Mouse (Mus musculus) gastrocnemius, postnatal 10 days (tissue): ENCODE data around the gene Zfp654. TPM values are rescaled to one million over a fixed set of nuclear protein-coding genes. Genes with fewer than 3 reads are reported as not detected.

ENCODE experiments used
- DNase-seq: peaks from one replicate; pipeline ENCODE4 v3.0.0; 2021; ENCODE audit warnings: mixed read lengths
- total RNA-seq, 2 experiments: library from RNA; stranded (reverse); gene quantifications; 2 replicates each; pipeline ENCODE4 v1.2.3; 2021

The Zfp654 gene
- total RNA-seq, 2 experiments from 2014 or later = 7.5 to 8.1 TPM

- no peak for DNase-seq
Measured at GRCm38 (mm10) chr16:64852891-64853290, 1.4 kb upstream of the Zfp654 start.

DNA sequence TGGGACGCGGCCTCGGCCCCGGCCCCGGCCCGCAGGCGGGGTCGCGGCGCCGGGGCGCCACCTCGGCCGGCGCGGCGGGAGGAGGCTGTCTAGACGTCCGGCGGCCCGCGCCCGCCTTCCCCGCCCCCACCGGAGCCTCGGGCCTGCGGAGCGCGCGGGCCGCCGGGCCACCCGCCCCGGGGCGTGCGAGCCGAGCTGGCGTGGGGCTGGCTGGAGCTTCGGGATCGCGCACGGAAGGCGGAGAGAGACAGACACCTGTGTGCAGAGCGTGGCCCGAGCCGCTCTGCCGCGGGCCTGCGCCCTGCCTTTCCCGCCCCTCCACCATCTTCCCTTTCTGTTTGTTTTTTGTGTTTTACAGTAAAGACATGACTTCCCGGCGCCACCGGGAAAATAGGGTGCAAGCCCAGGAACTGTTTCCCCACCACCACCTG lies 1.0 kb upstream of the Zfp654 start:
- DNase-seq = peak; percentile 65

GRCm38 (mm10) chr16:64851085-64851562 lies 328 bp downstream of the Zfp654 start:
- DNase-seq = no peak

DNA sequence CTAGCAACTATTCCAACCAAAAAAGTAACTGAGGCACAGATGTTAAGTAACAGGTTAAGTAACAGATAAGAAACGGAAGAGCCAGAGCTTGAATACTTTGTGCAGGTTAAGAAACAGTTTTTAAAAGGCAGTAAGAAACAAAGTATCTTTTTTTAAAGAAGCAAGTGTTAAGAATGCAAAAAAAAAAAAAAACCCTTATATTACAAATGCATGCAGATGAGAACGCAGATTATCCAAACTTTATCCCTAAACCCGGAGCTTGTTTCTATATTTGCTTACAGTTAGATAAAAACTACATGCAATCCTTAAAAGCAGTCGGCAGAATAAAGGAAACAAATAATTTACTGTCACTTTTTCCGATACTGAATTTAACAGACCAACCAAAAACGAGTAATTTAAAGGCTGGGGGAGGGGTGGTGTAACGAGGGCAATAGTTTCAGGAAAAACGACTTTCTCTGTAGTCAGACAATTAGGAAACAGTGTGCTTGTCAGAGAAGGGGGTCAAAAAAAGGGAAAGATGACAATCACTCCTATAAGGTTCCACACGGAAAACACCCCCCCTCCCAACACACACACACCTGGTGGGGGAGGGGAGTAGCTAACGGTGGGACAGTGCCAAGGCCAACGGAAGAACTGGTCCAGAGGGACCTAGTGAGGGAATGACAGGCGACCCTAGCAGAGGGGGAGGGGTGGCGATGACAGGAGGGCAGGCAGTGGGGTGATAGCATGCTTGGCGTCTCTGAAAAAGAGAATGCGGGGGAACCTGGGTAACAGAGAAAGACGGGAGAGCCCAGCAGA lies 966 bp downstream of the Zfp654 start:
- DNase-seq = peak; percentile 32

DNA sequence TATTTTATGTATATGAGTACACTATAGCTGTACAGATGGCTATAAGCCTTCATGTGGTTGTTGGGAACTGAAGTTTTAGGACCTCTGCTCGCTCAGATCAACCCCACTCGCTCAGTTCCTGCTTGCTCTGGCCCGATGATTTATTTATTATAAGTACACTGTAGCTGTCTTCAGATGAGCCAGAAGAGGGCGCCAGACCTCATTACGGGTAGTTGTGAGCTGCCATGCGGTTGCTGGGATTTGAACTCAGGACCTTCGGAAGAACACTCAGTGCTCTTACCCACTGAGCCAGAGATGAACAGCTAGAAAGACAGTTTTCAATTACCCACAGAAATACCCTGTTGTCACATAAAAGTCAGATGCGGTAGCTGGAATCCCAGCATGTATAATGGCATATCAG lies 5.5 kb downstream of the Zfp654 start:
- DNase-seq = no peak

- no peak for DNase-seq
Measured at GRCm38 (mm10) chr16:64842374-64842729, 9.1 kb downstream of the Zfp654 start.

GRCm38 (mm10) chr16:64841481-64842373 lies 9.7 kb downstream of the Zfp654 start:
- DNase-seq = no peak

- no peak for DNase-seq
Measured at GRCm38 (mm10) chr16:64836709-64837108, 14.7 kb downstream of the Zfp654 start.

DNA sequence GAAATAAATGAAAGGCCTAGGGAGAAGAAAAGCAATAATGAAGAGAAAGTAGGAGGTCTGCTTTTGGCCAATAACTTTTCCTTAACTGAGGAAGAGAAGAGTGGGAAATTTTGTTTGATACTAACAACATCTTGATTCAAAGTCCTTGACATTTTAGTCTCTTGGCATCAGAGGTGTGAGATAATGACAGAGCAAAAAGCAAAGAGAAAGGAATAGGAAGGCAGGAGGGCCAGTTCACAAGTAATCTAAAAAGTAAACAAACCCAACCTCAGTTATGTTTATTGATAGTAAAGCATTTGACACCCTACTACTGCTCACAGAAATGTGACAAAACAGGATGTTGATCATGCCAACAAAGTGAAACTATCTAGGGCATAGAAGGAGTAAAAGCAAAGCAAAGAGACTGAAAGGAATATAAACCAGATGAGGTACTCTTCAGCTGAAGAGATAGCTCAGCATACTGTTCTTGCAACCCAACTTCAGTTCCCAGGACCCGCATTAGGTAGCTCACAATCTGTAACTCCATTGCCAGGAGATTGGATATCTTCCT lies 15.4 kb downstream of the Zfp654 start:
- DNase-seq = no peak

GRCm38 (mm10) chr16:64830291-64830690 lies 21.2 kb downstream of the Zfp654 start:
- DNase-seq = no peak

- no peak for DNase-seq
Measured at GRCm38 (mm10) chr16:64824474-64824873, 27.0 kb downstream of the Zfp654 start.

- DNase-seq = no peak
Measured at GRCm38 (mm10) chr16:64823890-64824289, 27.6 kb downstream of the Zfp654 start.

- no peak for DNase-seq
Measured at GRCm38 (mm10) chr16:64817094-64817765, 34.2 kb downstream of the Zfp654 start.

DNA sequence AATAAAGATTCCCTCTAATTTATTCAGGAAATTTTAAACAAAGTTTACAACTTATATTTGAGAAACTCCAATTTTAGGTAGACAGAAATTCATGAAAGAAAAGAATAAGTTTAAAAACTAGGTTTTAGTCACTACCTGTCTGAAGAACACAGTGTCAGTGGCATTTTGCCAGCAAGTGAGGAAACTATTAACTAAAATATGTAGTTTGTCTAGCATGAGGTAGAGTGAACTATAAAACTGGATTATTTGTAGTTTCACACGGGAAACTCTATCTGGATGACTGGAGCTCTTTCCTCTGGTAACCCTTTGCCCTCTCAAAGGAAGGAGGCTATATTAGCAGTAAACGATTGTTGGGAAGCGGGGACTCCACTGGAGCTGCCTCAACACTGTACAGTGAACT lies 48.4 kb downstream of the Zfp654 start:
- no peak for DNase-seq

GRCm38 (mm10) chr16:64801638-64802037 lies 49.8 kb downstream of the Zfp654 start:
- no peak for DNase-seq

GRCm38 (mm10) chr16:64800393-64800792 lies 51.1 kb downstream of the Zfp654 start:
- DNase-seq = no peak

GRCm38 (mm10) chr16:64794802-64795201 lies 56.6 kb downstream of the Zfp654 start:
- no peak for DNase-seq

- DNase-seq = no peak
Measured at GRCm38 (mm10) chr16:64789706-64790105, 61.7 kb downstream of the Zfp654 start.

DNA sequence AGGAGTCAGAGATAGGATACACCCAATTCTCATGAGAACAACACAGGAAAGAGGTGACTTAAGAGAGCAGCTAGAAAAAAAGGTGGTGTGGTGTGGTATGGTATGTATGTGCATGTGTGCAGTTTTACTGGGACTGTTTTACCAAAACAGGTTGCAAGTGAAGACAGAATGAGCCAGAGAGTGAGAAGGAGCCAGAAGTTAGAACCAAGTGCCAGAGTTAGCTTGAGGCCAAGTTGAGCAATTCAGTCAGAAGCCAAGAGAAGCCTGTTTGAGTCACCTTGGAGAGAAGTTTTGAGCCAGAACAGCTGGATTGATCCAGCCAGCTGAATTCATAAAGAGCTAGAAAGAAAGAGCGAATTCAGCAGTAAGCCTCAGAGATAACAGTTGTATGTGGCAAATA lies 75.9 kb downstream of the Zfp654 start:
- no peak for DNase-seq

GRCm38 (mm10) chr16:64771431-64771818 lies 80.0 kb downstream of the Zfp654 start:
- no peak for DNase-seq

DNA sequence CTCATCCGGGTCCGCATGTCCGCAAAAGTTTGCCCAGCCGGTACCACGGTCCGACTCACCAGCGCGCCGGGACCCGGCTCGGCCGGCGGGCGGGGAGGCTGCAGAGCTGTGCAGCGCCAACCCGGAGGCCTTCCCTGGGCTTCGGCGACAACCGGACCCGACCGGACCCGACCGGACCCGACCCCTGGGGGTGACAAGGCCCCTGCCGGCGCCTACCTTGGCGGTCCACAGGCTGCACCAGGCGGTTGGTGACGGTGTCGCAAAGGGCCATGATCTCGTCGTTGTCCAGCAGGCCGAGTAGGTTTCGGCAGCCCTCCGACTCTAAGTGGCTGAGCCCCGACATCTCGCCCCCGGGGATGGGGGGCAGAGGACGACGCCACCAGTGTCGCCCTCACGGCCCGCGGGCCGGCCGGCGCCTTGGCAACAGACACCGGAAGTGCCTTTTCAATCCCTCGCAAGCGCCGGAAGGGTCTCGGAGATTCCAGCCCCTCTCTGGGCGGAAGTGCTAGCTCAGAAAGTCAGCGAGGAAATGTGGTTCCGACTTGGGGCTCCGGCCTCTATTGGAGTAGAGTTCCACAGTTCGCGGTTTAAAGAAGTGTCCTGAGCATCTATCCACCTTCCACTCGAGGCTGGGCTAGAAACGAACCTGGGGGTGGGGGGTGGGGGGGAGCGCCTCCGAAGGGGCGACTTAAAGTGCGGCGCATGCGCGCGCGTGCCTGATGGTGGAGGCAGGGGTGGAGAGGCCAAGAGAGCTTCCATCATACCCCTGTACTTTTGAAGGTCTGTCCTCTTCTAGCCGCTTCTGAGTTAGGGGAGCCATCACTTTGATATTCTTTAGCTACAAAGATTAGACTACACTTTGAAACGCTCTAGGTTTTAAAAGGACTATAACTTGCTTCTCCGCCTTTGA lies 80.7 kb downstream of the Zfp654 start, which contains the start of gene 4930453N24Rik:
Gene 4930453N24Rik (minus strand): TSS at position 641 of the 910 bp plus-strand sequence.
- DNase-seq = peak; percentile 85
